Mouse (Mus musculus) lung, postnatal 36 days (tissue): ENCODE measurements around the gene Jmjd4.

Source experiments
- DNase-seq: peaks from one replicate; pipeline ENCODE4 v3.0.0; 2022; ENCODE audit warnings: mixed read lengths

Jmjd4 gene

DNA sequence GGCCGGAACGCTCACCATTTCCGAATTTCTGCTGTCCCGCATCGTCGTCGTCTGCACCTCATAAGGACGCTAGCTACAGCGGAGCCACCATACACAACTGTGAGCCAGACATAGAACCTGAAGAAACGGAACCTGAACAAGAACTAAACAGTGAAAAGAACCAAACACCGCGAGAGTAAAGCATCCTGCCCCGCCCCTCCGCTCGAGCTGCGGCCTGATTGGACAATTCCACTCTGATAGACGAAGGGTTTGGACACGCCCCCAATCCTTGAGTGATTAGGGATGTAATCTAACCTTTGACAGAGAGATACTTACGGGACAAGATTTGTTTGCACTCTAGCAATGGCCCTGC is 22.5 kb downstream of the Jmjd4 start, which contains the start of gene Zfp867:
Gene Zfp867 (minus strand): TSS at position 149 of the 352 bp plus-strand sequence.
- peak; percentile 98 for DNase-seq

DNA sequence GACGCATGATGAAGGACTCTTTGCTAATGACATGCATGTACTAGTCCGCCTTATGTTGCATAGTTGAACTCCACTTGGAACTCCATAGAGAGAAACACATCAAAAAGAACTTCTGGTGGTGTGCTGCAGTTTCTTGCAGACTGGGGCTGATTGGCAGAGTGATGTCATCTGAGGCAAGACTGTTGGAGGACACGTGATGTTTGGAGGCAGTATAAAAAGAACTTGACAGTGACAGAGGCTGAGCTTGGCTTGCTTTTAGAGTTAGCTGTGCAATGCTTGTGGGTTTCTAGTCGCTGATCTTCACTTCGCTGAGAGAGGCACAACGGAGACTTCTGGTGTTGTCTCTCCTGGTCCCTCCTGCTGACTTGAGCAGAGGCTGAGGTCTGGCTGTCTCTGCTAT is 27.4 kb downstream of the Jmjd4 start:
- no peak for DNase-seq

DNA sequence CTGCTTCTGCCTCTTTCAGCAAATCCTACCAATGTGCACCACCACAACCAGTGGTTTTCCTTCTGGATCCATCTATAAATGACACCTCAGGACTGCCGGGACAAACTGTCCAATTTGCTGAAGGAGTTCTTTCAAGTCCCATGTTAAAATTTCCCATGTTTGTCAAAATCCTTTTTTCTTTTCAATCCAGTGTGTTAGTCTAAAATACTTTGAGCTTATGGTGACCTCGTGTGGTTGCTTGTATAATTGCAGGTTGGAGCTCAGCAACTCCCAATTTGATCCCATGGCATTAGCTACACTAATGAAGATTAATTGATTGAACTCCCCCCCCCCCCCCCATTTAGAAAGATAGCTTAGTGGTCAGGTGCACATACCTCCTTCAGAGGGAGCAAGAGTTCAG is 33.4 kb downstream of the Jmjd4 start:
- DNase-seq: peak; percentile 76

DNA sequence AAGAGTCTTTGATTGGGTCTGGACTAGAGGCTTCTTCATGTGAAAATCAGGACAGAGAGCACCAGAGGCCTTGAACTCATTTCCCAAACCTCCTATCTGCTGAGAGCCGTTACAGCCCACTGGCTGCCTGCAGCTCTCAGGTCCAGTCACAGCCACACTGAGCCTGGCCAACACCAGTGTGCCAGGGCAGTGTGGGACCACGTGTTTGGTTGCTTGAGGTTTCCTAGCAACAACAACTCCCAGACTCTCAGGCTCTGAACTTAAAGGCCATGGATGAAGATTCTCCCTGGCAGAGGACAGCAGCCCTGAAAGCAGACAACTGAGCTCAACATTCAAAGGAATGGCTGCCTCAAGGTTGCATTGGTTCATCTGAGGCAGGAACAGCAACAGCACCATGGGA is 35.8 kb downstream of the Jmjd4 start:
- no peak for DNase-seq

DNA sequence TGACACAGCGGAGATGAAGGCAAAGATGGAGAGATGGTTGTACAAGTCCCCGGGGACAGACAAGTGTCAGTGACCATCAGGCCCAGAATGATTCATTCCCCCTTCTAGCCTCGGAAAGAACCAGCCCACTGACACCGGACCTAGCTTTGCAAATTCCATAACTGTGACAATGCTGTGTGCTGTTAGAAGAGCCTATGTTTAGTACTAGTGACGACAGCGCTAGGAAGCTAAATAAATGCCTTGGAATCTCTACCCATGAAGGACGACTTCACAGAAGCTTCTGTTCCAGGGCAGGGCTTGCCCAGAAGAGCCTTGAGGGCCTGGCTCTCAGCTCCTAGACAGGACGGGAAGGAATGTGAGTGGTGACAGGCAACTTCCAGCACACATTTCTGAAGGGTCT is 36.4 kb downstream of the Jmjd4 start:
- no peak for DNase-seq

DNA sequence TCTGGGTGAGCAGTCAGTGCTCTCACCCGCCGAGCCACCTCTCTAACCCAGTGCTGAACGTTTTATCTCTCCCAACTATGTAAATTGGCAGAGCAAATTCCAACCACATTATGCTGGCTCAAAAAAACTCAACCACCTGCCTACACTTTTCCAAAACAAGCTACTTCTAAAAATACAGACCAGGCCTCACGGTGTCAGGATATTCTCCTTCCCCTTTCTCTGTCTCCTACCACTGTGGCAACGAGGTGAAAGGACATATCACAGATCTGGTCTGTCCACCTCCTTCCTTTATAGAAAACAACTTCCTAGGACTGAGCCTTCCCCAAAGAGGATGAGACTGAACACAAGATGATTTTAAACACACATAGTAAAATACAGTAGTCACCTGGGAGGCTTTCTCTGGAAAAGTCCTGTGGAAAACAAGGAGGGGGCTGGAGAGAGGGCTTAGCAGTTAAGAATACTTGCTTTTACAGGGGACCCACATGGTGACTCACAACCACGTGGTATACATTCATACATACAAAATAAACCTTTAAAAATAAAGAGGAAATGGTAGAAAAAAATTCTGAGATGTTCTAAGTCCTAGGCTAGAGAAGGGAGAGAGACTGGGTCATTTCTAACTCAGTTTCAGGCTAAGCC is 46.9 kb downstream of the Jmjd4 start:
- no peak for DNase-seq

DNA sequence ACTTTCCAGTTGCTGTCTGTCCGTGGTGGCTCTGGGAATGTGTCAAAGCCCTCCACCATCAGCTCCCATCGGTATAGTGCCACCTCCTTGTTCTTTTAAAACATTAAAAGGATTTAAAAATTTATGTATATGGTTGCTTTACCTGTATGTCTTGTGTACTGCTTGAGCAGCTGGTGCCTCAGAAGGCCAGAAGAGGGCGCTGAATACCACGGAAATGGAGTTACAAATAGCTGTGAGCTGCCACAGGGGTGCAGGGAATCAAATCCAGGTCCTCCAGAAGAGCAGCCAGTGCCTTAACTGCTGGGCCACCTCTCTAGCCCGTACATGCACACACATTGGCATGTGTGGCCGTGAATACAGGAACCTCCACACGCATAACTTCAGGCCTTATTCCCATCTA is 47.9 kb downstream of the Jmjd4 start:
- no peak for DNase-seq

DNA sequence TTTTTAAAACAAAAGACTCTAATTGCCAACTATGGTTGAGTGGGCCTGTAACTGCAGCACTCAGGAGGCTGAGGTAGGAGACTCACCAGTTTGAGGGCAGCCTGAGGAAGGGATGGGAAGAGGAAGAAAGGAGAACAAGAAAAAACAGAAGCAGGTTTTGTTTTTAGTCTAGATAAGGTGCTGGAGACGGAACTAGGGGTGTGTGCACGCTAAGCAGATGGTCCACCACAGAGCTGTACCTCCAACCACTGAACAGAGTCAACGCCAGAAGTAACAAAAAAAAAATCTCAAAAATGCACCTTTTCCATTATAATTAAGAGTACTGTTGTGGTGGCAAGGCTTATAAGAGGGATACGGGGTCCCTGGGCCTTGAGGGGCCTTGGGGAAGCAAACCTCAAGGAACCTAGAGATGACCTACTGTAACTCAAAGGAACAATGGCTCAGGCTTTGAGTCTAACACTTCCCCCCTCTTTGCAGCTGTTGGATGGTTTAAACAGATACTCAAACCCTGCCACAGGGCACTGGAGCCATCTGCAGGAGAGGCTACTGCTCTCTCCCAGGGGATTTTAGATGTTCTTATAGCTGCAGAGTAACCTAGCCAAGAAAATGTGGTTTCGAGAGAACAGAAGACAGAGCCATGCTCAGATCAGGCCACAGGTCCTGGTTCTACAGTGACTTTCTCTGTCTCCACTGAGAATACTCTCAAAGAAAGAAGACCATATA is 52.3 kb downstream of the Jmjd4 start:
- no peak for DNase-seq

DNA sequence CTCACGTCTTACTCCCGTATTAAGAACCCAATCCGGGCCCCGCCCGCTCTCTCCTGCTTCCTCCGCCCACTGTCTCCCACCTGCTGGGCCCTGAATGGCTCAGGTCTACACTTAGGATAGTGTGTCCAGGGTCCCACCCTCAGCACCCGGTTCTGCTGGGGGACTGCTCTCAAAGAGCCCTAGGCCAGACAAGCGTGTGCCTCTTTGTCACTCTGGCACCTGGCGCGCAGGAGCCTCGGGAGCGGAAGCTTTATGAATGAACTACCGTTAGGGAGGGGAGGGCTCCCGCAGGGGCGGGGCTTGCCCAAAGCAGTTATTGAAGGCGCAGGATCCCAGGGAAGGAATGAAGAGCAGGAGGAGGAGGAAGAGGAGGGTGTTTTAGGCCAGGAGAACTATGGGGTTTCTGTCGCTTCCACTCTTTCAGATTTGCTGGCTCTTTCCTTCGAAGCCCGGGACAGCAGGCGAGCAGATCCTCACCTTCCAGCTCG is 55.5 kb downstream of the Jmjd4 start:
- peak; percentile 72 for DNase-seq

DNA sequence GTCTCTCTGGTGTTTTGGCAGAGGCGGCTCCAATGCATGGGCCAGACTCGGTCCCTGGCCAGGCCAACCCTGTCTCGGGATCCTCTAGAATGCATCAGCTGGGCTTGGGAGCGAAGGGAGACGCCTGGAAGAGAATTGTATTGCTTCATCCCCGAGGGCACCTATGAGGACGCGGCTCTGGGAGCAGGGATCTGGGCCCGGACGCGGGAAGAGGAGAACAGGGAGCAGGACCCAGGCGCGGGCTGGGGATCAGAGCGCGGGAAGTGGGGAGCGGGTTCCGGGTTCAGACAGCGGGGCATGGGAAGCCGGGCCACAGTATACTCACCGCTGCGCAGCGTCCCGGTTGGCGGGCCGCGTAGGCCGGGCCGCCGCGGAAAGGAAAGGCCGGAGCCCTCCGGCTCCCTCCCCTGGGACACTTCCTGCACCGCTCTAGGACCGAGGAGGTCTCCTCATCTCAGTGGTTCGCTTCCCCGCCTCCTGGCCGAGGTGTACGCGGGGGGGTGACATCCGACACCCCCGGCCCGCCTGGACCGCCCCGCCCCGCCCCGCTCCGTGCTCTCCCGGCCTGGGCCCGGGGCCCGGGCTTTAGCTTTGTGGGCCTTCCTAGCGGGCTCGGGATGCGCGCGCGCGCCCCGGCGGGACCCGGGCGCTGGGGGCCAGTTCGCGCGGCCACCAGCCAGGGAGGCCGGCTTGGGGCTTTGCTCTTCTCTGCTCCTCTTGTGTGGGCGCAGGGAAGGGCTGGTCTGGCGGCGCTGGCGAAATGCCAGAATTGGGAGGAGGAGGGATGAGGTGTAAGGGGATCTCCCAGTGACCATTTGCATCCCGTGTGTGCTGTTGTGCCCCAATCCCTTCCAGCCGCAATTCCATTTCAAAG is 56.2 kb downstream of the Jmjd4 start:
- peak; percentile 94 for DNase-seq

DNA sequence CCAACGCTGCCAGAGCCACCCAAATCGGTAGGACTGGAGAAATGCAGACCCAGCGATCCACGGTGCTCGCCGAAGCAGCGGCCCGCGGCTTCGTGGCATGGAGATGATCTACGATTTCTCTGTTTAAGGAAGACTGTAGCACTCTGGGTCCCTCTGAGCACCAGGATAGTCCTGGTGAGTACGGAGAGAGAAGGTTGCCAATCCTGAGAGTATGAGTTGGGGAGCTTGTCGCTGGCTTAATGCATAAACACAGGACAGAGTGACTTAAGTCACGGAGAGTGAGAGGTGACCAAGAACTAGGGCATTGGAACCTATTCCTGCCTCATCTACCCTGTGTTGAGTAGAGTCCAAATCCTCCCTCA is 56.8 kb downstream of the Jmjd4 start:
- DNase-seq: no peak
